Mouse (Mus musculus): ENCODE results near the gene C130050O18Rik. TPM values are rescaled to one million over a fixed set of nuclear protein-coding genes. Genes with fewer than 3 reads are reported as not detected.

The C130050O18Rik gene
- under 1 TPM; 0.13 to 0.35 TPM for total RNA-seq (2021)
- long read RNA-seq, experiment 1, result 0 reads
- long read RNA-seq, experiment 2, result 0 reads

DNA sequence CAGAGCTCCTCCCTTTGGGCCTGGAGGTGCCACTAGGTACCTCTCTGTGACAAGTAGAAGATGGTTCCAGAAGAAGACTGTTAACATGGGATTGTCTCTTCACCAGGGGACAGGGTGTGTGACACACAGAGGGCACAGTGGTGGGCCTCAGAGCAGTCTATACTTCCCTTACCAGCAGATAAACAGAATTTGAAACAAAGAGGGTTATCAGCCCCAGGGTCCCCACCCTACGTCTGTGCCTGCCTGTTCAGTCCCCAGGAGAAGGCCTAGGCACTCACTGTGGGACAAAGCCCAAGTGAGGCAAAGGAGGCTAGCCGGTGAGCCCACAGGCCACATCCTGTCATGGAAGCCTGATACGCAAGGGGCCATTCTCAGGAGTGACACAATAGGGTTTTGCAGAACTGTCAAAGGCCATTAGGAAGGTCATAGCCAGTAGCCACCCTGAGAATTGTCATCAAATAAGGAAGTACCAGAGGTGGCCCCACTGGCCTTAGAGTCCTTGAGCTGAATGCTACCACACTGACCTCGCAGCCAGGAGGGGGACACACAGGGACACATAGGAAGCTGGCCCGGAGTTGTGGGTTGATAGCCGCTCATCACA is at the start of gene C130050O18Rik:
Gene C130050O18Rik, plus strand, starts transcription at position 480 of the 601 bp plus-strand sequence.
- no peak for DNase-seq

GRCm38 (mm10) chr5:139358653-139359052 is 46.4 kb upstream of the C130050O18Rik start:
- intact Hi-C loops (cut with DNase I), result no loop called here
- DNase-seq, result no peak

More for the DNA sequence above, at the start of gene C130050O18Rik:
- intact Hi-C loops (cut with DNase I), result loop anchor here (5.0 kb wide), 1 partner anchor 77 kb away; the partner anchor contains the start of gene Zfand2a

DNA sequence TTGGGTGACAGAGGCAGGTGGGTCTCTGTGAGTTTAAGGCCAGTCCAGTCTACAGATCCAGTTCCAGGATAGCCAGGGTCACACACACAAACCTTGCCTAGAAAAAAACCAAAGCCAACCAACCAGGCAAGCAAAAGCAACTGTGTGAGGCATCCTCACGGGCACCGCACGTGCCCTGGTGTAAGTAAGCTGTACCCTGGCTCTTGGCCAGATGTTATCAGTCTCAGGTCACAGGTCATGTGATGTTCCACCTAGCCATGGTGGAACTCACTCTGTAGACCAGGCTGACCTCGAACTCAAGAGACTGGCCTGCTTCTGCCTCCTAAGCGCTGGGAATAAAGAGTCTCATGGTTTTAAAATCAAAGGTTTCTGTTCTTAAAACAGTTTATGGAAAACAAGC is 45.8 kb upstream of the C130050O18Rik start:
- no peak for DNase-seq
- intact Hi-C loops (cut with DNase I), result no loop called here

DNA sequence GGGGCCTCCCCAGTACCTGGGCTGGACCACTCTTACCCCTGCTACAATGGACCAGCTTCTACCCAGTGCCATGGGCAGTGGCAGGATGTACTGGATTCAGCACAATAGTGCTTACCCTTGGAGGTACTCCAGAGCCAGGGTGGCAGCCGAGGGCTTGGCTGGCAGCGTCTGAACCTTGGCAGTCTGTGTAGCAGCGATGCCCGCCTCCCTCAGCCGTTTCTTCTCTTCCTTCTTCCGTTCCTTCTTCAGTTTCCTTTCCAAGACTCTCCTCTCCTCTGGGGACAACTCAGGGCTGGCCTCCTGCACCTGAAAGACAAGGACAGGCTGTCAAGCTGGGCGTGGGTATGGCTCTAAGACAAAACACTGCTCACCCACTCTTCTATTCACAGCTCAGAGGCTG is 41.2 kb upstream of the C130050O18Rik start:
- intact Hi-C loops (cut with DNase I), result loop anchor here (2.0 to 5.0 kb wide), 4 partner anchors 33 to 141 kb away; partner anchors contain the start of gene 3110082I17Rik
- DNase-seq, result no peak

- intact Hi-C loops (cut with DNase I), result loop anchor here (2.0 to 5.0 kb wide), 3 partner anchors 32 to 98 kb away; partner anchors contain the start of gene 3110082I17Rik
- DNase-seq, result peak; percentile 86 to 93
Measured at GRCm38 (mm10) chr5:139364260-139364910, 40.7 kb upstream of the C130050O18Rik start.

DNA sequence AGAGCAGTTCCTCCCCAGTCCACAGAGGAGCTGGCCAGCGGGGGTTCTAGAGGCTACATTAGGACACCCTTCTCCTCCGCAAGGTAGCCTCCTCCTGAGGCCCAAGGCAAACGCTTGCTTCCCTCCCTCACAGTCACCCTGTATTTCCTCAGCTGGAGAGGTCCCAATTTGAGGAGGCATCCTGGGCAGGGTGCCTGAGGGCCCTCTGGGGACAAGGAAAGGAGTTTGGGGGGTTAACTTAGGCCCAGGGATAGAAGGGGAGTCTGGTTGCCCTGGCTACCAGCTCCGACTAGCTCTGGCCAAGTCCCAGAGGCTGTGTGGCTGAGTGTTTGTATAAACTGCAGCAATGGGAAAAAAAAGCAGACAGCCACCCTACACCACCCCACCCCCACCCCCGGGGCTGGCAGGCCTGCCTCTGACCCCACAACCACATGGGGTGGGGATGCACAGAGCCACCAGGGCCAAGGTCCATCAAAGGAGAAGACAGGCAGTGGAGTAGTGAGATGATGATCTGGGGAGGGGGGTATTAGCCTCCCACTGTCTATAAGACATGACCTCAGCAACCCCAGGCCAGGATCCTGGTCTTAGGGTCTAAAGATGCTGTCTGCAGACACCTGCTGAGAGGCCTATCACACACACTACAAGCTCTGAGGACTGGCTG is 40.0 kb upstream of the C130050O18Rik start:
- intact Hi-C loops (cut with DNase I), result loop anchor here (2.0 to 5.0 kb wide), 3 partner anchors 32 to 97 kb away; partner anchors contain the start of gene 3110082I17Rik
- no peak for DNase-seq

DNA sequence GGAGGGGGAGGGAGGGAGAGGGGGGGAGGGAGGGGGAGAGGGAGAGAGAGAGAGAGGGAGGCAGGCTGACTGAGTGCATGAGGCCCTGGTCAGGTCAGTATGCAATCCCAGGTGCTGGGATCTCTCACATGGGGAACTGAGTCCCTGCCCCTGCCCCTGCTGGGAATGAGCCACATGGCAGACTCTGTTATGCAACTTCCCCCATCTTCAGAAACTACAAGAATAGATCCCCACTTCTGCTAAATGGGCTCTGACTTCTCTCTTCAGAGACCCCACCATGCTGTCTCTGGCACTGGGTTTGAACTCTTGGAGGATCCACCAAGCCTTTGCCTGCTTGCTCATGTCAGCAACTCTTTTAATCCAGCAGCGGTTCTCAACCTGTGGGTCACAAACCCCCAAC is 39.3 kb upstream of the C130050O18Rik start:
- intact Hi-C loops (cut with DNase I), result loop anchor here (2.0 kb wide), 1 partner anchor 31 kb away; no protein-coding TSS in a partner anchor
- no peak for DNase-seq

DNA sequence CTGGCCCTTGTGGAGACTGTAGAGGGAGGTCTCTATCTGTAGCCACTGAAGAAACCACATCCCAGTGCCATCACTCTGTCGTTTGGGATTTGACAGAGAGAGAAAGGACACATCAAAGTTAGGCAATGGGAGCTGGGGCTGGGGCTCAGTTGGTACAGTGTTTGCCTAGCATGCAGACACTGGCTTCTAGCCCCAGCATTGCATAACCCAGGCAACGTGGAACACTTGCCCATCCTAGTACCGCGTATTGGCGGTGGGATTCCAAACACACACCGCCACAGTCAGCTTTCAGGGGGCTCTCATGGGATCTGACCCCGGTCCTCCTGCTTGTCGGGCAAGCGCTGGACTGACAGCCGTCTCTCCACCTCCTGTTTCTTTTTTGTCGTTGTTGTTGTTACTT is 38.6 kb upstream of the C130050O18Rik start:
- intact Hi-C loops (cut with DNase I), result no loop called here
- no peak for DNase-seq

DNA sequence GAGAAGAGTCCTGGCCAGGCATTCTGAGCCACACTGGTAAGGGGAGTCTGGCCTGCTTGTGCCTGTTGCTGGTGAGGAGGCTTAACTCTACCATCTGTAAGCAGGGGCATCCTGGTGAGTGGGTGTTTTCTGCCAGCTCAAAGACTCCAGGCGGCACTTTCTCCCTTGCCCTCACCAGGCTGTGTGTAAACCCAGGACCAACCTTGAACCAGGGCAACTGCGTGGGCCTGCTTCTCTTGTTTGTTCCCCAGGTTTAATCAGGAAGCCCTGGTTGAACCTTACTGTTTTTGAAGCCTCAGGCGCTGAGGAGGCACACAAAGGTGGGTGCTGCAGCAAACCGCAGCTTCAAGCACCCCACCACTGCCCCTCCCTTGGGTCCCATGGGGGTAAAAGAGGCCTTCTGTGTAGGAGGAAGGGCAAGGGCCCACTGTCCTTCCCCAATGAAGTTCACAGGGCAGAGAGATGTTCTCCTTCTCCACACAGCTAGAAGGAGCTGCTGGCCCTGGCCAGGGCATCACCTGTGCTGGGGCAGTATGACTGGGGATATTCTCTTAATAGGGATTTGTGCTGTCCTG is 37.1 kb upstream of the C130050O18Rik start:
- intact Hi-C loops (cut with DNase I), result no loop called here
- DNase-seq, result no peak

GRCm38 (mm10) chr5:139368638-139369320 is 36.3 kb upstream of the C130050O18Rik start:
- intact Hi-C loops (cut with DNase I), result no loop called here
- no peak for DNase-seq

DNA sequence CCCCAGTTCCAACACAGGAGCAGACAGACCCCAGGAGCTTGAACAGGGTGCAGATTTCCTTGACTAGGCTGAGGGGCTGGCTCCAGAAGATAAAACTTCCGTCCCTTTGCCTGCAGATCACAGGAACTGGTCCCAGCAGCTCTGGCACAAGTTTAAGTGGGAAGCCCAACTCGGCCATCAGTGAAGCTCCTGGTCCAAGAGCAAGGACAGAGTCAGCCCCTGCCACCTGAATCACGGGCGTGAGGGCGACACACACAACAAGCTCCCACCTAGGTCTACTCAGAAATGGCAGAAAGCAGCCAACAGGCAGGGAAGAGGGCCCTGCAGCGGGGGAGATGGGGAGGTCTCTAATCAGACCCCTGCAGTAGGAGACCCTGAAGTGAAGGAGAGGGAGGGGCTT is 34.7 kb upstream of the C130050O18Rik start:
- no peak for DNase-seq
- intact Hi-C loops (cut with DNase I), result no loop called here

DNA sequence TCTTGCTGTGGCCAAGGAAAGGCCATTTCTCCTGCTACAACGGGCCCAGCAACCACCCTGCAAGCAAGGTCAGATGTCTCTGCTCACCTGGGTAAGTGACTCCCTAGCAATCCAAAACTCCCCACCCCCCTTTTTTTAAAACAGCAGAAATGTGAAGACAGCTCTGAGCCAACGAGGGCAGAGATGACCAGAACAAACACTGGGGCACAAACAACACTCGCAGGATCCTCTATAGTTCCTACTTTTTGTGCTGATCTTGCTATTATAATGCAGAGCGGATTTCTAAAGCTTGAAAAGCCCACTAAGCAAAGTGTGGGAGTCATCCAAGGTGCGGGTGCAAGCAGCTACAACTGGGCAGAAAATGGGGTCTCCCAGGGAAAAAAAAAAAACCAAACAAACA is 34.0 kb upstream of the C130050O18Rik start:
- no peak for DNase-seq
- intact Hi-C loops (cut with DNase I), result no loop called here

DNA sequence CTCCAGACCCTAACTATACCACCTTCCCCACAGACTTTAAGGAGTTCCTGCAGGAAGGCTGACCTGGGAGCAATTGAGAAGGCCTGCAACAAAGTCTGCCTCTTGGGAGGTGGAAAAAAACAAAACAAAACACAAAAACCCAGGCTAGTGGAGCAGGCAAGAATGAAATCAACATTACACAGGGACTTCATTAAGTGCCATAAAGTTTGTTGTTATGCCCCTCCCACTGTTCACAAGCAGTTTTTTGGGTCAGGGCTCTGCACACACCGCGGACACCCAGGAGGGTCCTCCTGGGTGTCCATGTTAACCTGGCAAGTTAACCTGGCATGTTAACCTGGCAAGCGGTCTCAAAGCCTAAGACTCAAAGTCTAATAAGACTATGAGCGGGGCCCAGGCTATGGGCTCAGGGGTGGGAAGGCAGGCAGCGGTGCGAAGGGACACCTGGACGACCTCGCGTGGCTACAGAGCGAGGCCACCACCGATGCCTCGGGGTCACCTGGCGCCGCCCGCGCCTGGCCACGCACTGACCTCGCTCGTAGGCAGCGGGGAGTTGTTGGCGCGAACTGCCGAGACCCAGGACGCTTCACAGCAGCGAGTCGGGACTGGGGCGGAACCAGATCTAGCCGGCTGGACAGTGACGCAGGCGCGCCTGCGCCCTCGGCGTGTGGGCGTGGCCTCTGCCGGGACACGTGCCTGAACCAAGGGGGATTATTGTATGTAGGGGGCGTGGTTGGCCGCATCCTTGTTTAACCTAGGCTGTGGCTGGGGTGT is 33.3 kb upstream of the C130050O18Rik start:
- intact Hi-C loops (cut with DNase I), result no loop called here
- DNase-seq, result peak; percentile 85 to 86

DNA sequence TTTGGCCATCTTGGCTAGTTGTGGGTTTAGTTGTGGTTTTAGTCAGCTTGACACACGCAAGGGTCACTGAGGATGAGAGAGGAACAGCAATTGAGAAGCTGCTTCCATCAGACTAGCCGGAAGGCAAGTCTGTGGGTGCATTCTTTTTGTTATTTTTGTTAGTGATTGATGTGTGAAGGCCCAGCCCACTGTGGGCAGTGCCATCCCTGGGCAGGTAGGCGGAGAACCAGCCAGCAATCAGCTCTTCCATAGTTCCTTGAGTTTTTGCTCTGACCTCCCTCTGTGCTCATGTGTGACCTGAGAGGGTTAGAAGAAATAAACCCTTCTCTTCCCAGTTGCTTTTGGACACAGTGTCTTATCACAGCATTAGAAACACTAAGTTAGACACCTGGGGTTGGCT is 32.0 kb upstream of the C130050O18Rik start:
- DNase-seq, result no peak
- intact Hi-C loops (cut with DNase I), result no loop called here

DNA sequence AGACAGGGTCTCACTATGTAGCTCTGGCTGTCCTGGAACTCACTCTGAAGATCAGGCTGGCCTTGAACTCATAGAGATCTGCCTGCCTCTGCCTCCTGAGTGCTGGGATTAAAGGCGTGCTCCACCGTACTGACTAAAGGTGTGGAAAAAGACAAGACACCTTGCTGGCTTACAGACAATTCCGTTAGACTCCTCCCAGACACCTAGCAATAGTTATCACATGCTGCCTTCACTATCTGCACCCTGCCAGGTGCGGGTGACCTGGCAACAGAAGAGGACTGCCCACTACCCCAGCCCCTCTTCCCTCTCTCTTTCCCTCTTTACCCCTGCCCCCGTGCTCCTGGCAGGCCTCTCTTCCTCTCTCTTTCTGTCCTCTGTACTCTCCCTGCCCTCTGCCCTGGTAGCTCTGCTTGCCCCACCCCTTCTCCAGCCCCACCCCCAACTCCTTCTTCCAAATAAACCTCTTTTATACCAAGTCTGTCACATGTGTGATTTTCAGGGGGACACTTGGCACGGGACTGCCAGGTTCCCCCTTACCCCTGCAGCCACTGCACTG is 31.1 kb upstream of the C130050O18Rik start:
- no peak for DNase-seq
- intact Hi-C loops (cut with DNase I), result no loop called here

GRCm38 (mm10) chr5:139374841-139375240 is 30.2 kb upstream of the C130050O18Rik start:
- intact Hi-C loops (cut with DNase I), result no loop called here
- DNase-seq, result no peak

DNA sequence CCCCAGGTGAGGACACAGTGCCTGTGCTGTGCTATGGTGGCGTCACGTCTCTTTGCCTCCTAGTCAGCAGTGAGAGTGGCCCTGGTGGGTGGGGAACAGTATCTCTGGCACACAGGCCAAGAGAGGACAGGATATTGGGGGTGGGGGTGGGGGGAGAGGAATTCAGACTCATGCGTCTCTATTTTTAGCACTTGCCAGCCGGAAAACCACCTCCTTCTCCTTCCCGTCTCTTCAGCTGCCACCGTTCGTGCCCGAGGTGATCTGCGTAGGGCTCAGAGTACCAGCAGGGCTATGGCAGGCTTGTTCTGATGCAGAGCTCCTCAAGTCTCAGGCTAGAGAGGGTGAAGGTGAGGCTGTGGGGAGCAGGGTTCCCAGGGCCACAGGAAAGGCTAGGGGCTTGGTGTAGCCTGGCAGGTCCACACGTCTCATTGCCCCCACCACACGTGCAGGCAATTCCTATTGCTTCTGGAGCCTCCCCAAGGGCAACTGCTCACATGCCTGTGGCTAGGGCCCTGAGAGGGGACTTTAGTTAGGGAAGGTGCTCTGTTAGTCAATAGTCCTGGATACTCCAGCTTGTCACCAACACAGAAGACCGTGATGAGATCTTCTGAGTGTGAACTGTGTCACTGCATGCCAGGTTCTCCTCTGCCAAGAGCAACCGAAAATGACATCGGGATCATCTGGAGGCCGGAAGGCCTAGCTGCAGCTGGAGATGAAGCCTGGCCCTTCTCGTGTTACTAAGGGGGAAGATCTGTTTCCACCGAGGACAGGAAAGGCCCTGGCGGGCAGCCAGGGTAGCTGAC is 27.4 kb upstream of the C130050O18Rik start, which contains the start of gene Gpr146:
Gene Gpr146, plus strand, starts transcription at position 230 of the 803 bp plus-strand sequence.
- intact Hi-C loops (cut with DNase I), result no loop called here
- peak; percentile 66 to 70 for DNase-seq

DNA sequence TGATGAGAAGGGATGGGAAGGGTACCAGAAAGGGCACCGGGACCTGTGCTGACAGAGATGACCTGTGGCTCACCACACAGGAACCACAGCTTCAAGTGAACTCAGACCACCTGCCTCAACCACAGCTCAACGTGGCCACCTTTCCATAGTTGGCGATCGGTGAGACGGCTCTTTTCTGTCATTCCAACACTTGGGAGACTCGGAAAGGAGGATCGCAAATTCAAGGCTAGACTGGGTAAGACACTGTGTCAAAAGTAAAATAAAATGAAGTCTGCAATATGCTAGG is 26.9 kb upstream of the C130050O18Rik start:
- intact Hi-C loops (cut with DNase I), result no loop called here
- no peak for DNase-seq

Measured in gastrocnemius, postnatal 36 days (tissue).